Mouse (Mus musculus) forebrain, embryonic 16.5 days (tissue): Measurements from ENCODE around the gene Mink1. TPM values are rescaled to one million over a fixed set of nuclear protein-coding genes. Genes with fewer than 3 reads are reported as not detected.

Experiments used
- ATAC-seq: fragments of 200-750 bp; cut with Nextera tagmentation; 2 replicates; pipeline ENCODE4 v1.8.0; 2017; ENCODE audit warnings: mild to moderate bottlenecking, moderate library complexity
- H3K27ac ChIP-seq: fragments of 300-500 bp; sonication (generic); 2 replicates; pipeline ENCODE4 v1.5.1; 2014; ENCODE audit warnings: low read length, control low read depth
- H3K27me3 ChIP-seq: fragments of 300-500 bp; sonication (generic); replicated peaks from 2 replicates; pipeline ENCODE4 v1.6.1; 2014; ENCODE audit warnings: low read length; ENCODE audit not compliant: control insufficient read depth, insufficient read depth
- H3K36me3 ChIP-seq: fragments of 300-500 bp; sonication (generic); 2 replicates; pipeline ENCODE4 v1.6.1; 2014; ENCODE audit not compliant: control insufficient read depth, insufficient read depth
- H3K4me1 ChIP-seq: fragments of 300-500 bp; sonication (generic); replicated peaks from 2 replicates; pipeline ENCODE4 v1.6.1; 2014; ENCODE audit warnings: low read length; ENCODE audit not compliant: control insufficient read depth, insufficient read depth
- H3K4me2 ChIP-seq: fragments of 300-500 bp; sonication (generic); 2 replicates; pipeline ENCODE4 v1.6.1; 2014; ENCODE audit warnings: mild to moderate bottlenecking, low read length, control low read depth
- H3K4me3 ChIP-seq: fragments of 300-500 bp; sonication (generic); replicated peaks from 2 replicates; pipeline ENCODE4 v1.5.1; 2014; ENCODE audit warnings: mild to moderate bottlenecking, low read length, control low read depth
- H3K9ac ChIP-seq: fragments of 300-500 bp; sonication (generic); replicated peaks from 2 replicates; pipeline ENCODE4 v1.6.1; 2014; ENCODE audit warnings: low read depth, low read length, control low read depth
- H3K9me3 ChIP-seq: fragments of 300-500 bp; sonication (generic); 2 replicates; pipeline ENCODE4 v1.6.1; 2016; ENCODE audit warnings: low read length; ENCODE audit not compliant: control insufficient read depth
- WGBS: fragments of 180-500 bp; shearing (Covaris S2); extraction: QIAGEN DNeasy Blood & Tissue Kit; methylation state at CpG from one replicate; pipeline ENCODE4 v1.1.7; 2014; 5-methylcytosine and 5-hydroxymethylcytosine counted together
- polyA plus RNA-seq: library from polyadenylated mRNA; unstranded; fragments of >200 nt; fragmentation: Nextera tagmentation; extraction: Ambion mirVana; gene quantifications from 2 replicates; pipeline ENCODE4 v1.2.1, GENCODE M21; 2015

Mink1 gene
- polyA plus RNA-seq, 1 experiment from 2014 or later, result 17.5 TPM

DNA sequence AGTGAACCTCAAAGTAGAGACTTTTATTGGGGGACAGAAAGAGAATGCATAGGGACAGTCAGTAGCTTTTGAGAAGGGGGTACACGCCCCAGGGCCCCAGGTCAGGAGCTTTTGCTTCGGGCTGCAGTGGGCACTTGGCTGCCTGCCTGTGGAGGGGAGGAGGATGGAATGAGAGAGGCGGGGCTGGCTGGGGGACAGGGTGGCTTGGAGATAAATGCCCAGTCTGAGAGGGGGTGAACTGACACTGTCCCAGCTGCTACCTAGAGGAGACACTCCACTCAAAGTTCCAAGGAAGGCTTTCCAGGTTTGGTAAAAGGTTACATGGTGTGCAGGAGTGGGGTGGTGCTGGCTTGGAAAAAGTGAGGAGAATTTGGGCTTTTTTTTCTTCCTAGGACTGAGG lies 94.3 kb downstream of the Mink1 start, which contains the start of gene Eno3:
Gene Eno3, plus strand, starts transcription at position 239 of the 400 bp plus-strand sequence.
- no peaks in the 10 kb centered on the region for H3K9me3 ChIP-seq
- 9% methylated on average over 3 of the region's 3 CpGs for WGBS
- peak within 1 kb of the TSS; percentile 100 for H3K4me3 ChIP-seq
- H3K4me2 ChIP-seq, result peak within 1 kb of the TSS; percentile 98
- no peaks in the 10 kb centered on the region for H3K27me3 ChIP-seq
- peaks cover 29% of the 10 kb centered on the region for H3K4me1 ChIP-seq
- no peak within 1 kb of the TSS; the same call in 1 of the 2 replicates for H3K27ac ChIP-seq
- H3K9ac ChIP-seq, result peak within 1 kb of the TSS; percentile 58
- peaks cover 5% of the 10 kb centered on the region; the same call in 1 of the 2 replicates for H3K36me3 ChIP-seq
- ATAC-seq, result no peak

DNA sequence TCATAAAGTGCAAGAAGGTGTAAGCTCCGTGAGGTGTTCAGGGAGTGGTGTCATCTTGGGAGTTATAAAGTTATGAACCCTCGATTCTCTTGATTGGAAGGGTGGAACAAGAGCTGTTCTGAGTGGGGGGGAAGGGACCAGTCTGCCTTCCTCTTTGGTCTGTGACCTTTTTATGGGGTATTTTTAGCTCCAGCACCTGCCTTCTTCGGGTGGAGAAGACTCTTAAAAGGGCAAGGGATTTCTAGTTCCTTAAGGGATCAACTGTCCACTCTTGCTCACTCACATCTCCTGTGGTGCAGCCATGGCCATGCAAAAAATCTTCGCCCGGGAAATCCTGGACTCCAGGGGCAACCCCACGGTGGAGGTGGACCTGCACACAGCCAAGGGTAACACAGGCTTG lies 94.9 kb downstream of the Mink1 start:
- ATAC-seq, result no peak
- Histone ChIP-seq H3K4me1 (peaks cover 23% of the 10 kb centered on the region), H3K4me2 (no peak overlapping the region), H3K4me3 (no peak overlapping the region), H3K36me3 (peaks cover 6% of the 10 kb centered on the region; the same call in 1 of the 2 replicates), H3K27me3 (no peaks in the 10 kb centered on the region), H3K27ac (no peak overlapping the region), H3K9me3 (no peaks in the 10 kb centered on the region), H3K9ac (no peak overlapping the region)
- 59% methylated on average over 6 of the region's 6 CpGs for WGBS

DNA sequence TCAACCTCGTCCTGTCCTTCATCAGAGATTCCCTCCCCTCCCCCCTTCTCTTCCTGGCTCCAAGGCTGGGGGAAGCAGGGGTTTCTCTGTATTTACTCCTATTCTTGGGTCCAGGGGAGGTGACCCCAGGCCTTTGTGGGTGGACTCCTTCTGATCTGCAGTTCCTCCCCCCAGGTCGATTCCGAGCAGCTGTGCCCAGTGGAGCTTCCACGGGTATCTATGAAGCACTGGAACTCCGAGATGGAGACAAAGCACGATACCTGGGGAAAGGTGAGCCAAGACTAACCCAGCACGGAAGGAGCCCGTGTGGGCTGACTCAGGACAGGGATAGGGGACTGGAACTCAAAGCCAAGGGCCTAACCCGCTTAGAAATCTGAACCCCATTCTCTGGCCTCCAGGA lies 95.3 kb downstream of the Mink1 start:
- Histone ChIP-seq H3K4me3 (no peak overlapping the region), H3K36me3 (peaks cover 9% of the 10 kb centered on the region; the same call in 1 of the 2 replicates), H3K27ac (no peak overlapping the region), H3K9me3 (no peaks in the 10 kb centered on the region), H3K4me1 (peaks cover 19% of the 10 kb centered on the region), H3K4me2 (no peak overlapping the region), H3K27me3 (no peaks in the 10 kb centered on the region), H3K9ac (no peak overlapping the region)
- no peak for ATAC-seq
- WGBS, result 69% methylated on average over 9 of the region's 9 CpGs

DNA sequence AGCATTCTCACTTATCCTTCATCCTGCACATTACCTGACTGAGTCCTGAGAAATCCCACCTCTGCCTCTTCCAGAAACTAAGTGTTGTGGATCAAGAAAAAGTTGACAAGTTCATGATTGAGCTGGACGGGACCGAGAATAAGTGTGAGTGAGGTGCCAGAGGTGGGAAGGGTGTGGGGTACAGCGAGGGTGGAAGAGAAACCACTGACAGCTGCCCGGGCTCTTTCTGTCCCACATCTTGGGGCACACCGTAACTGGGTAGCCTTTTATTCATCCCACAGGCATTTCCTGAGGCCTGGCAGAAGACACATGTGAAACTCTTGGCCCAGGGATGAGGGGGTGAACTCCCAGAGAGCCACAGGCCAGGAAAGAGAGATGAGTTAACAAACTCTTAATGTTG lies 95.8 kb downstream of the Mink1 start:
- Histone ChIP-seq H3K9me3 (no peaks in the 10 kb centered on the region), H3K4me3 (no peak overlapping the region), H3K36me3 (peaks cover 12% of the 10 kb centered on the region; the same call in 1 of the 2 replicates), H3K27ac (no peak overlapping the region), H3K4me2 (no peak overlapping the region), H3K9ac (no peak overlapping the region), H3K27me3 (no peaks in the 10 kb centered on the region), H3K4me1 (peaks cover 14% of the 10 kb centered on the region)
- WGBS, result 93% methylated on average over 5 of the region's 5 CpGs
- no peak for ATAC-seq

DNA sequence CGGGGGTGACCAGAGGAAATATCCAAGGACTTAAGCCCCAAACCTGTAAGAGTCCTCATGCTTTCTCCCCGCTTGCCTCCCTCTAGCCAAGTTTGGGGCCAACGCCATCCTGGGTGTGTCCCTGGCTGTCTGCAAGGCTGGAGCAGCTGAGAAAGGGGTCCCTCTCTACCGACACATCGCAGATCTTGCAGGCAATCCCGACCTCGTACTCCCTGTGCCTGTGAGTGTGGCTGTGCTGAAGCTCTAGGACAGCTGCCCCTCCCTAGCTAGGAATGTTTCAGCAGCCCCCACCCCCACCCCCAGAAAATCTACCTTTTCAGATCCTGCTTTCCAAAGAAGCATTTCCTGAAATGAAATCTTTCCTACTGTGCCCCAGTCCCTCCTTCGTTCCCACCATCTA lies 96.3 kb downstream of the Mink1 start:
- Histone ChIP-seq H3K4me3 (no peak overlapping the region), H3K27ac (no peak overlapping the region), H3K36me3 (peaks cover 14% of the 10 kb centered on the region), H3K27me3 (no peaks in the 10 kb centered on the region), H3K4me1 (peaks cover 14% of the 10 kb centered on the region), H3K9ac (no peak overlapping the region), H3K9me3 (no peaks in the 10 kb centered on the region), H3K4me2 (no peak overlapping the region)
- WGBS, result 83% methylated on average over 8 of the region's 8 CpGs
- no peak for ATAC-seq

DNA sequence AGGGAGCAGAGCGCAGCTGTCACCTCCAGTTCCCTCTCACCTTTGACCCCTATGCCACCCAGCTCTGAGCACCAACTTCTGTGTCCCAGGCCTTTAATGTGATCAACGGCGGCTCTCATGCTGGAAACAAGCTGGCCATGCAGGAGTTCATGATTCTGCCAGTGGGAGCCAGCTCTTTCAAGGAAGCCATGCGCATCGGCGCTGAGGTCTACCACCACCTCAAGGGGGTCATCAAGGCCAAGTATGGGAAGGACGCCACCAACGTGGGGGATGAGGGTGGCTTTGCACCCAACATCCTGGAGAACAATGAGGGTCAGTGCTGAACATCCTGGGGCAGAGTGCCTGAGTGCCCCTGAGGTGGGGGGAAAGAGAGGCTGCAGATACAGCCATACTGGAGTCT lies 97.9 kb downstream of the Mink1 start:
- H3K4me2 ChIP-seq, result no peak overlapping the region
- no peak for ATAC-seq
- H3K36me3 ChIP-seq, result peaks cover 26% of the 10 kb centered on the region
- 94% methylated on average over 8 of the region's 8 CpGs for WGBS
- no peak overlapping the region for H3K4me3 ChIP-seq
- H3K4me1 ChIP-seq, result peaks cover 9% of the 10 kb centered on the region
- H3K9me3 ChIP-seq, result no peaks in the 10 kb centered on the region
- H3K27ac ChIP-seq, result no peak overlapping the region
- H3K9ac ChIP-seq, result no peak overlapping the region
- no peaks in the 10 kb centered on the region for H3K27me3 ChIP-seq

DNA sequence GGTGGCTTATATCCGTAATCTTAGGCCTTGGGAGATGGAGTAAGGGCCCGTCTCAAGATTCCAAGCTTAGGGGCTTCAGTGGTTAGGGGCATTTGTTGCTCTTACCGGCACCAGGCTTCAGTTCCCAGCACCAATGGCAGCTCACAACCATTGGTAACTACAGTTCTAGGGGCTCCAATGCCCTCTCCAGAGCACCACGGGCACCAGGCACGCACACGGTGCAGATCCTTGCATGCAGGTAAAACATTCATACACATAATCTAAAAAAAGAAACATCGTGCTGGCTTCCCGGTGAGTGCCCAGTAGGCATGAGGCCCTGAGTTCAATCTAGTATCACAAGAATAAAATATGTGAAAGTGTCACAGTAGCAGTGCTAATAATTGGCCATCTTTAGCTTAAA lies 100.4 kb downstream of the Mink1 start:
- Histone ChIP-seq H3K27ac (no peak overlapping the region), H3K9me3 (no peaks in the 10 kb centered on the region), H3K36me3 (peaks cover 26% of the 10 kb centered on the region), H3K9ac (no peak overlapping the region), H3K27me3 (no peaks in the 10 kb centered on the region), H3K4me1 (peaks cover 8% of the 10 kb centered on the region), H3K4me2 (no peak overlapping the region), H3K4me3 (no peak overlapping the region)
- ATAC-seq, result no peak
- WGBS, result 96% methylated on average over 8 of the region's 8 CpGs

DNA sequence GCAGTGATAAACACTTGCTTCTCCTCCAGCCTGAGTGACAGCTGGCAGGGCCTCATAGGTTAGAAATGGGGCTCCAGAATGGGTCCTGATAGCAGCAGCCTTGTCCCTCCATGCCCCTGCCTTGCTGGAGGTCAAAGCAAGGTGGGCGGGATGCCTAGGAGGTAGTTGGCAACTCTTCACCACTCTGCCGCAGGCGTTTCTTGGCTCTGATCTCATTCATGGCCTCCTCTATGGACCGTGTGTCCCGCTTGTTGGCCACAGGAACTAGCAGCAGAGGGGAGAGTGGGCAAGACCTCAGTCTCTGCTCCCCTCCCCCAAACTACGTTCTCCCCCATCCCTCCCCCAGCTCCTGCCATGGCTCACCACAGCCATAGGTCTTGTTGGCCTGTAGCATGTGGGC lies 101.3 kb downstream of the Mink1 start:
- no peak overlapping the region for H3K4me3 ChIP-seq
- no peak overlapping the region for H3K4me2 ChIP-seq
- 88% methylated on average over 6 of the region's 6 CpGs for WGBS
- no peaks in the 10 kb centered on the region for H3K27me3 ChIP-seq
- H3K9me3 ChIP-seq, result no peaks in the 10 kb centered on the region
- H3K9ac ChIP-seq, result no peak overlapping the region
- peaks cover 26% of the 10 kb centered on the region for H3K36me3 ChIP-seq
- H3K27ac ChIP-seq, result no peak overlapping the region
- no peak for ATAC-seq
- peaks cover 11% of the 10 kb centered on the region for H3K4me1 ChIP-seq
